Mouse (Mus musculus): ENCODE data around the gene Sh3bp2.

Gene Sh3bp2

GRCm38 (mm10) chr5:34525663-34526476 lies at the start of gene Sh3bp2:
TSS of gene Sh3bp2 (plus strand) at chr5:34525838.
- peak; percentile 97 for DNase-seq (ENCODE audit: low spot score in 2 of 2)

- DNase-seq (ENCODE audit: low spot score in 2 of 2): no peak
These were observed 44.7 kb upstream of the Sh3bp2 start for GRCm38 (mm10) chr5:34480926-34481325.

GRCm38 (mm10) chr5:34485731-34486130 lies 39.9 kb upstream of the Sh3bp2 start:
- DNase-seq (ENCODE audit: low spot score in 2 of 2): no peak

- DNase-seq (ENCODE audit: low spot score in 2 of 2): peak; percentile 16 to 49
These were observed 38.1 kb upstream of the Sh3bp2 start for GRCm38 (mm10) chr5:34487320-34488090.

GRCm38 (mm10) chr5:34488741-34489417 lies 36.8 kb upstream of the Sh3bp2 start:
- no peak for DNase-seq (ENCODE audit: low spot score in 2 of 2)

GRCm38 (mm10) chr5:34489418-34489787 lies 36.2 kb upstream of the Sh3bp2 start:
- no peak for DNase-seq (ENCODE audit: low spot score in 2 of 2)

GRCm38 (mm10) chr5:34496745-34497144 lies 28.9 kb upstream of the Sh3bp2 start:
- DNase-seq (ENCODE audit: low spot score in 2 of 2): no peak

- DNase-seq (ENCODE audit: low spot score in 2 of 2): no peak
These were observed 24.8 kb upstream of the Sh3bp2 start for GRCm38 (mm10) chr5:34500886-34501285.

- DNase-seq (ENCODE audit: low spot score in 2 of 2): no peak
These were observed 24.1 kb upstream of the Sh3bp2 start for GRCm38 (mm10) chr5:34501588-34501987.

- no peak for DNase-seq (ENCODE audit: low spot score in 2 of 2)
These were observed 23.2 kb upstream of the Sh3bp2 start for GRCm38 (mm10) chr5:34502411-34502810.

- no peak for DNase-seq (ENCODE audit: low spot score in 2 of 2)
These were observed 22.8 kb upstream of the Sh3bp2 start for GRCm38 (mm10) chr5:34502821-34503220.

GRCm38 (mm10) chr5:34512486-34512885 lies 13.2 kb upstream of the Sh3bp2 start:
- DNase-seq (ENCODE audit: low spot score in 2 of 2): no peak

- DNase-seq (ENCODE audit: low spot score in 2 of 2): peak; percentile 97
These were observed 12.0 kb upstream of the Sh3bp2 start, which contains the start of gene Tnip2 for GRCm38 (mm10) chr5:34513466-34514217. TSS of gene Tnip2 (minus strand) at chr5:34513991.

GRCm38 (mm10) chr5:34514218-34514566 lies 11.4 kb upstream of the Sh3bp2 start:
- DNase-seq (ENCODE audit: low spot score in 2 of 2): no peak

- DNase-seq (ENCODE audit: low spot score in 2 of 2): no peak
These were observed 10.5 kb upstream of the Sh3bp2 start for GRCm38 (mm10) chr5:34515096-34515495.

- peak; percentile 72 to 82 for DNase-seq (ENCODE audit: low spot score in 2 of 2)
These were observed 7.7 kb upstream of the Sh3bp2 start for GRCm38 (mm10) chr5:34517913-34518312.

- no peak for DNase-seq (ENCODE audit: low spot score in 2 of 2)
These were observed 6.2 kb upstream of the Sh3bp2 start for GRCm38 (mm10) chr5:34519389-34519910.

- DNase-seq (ENCODE audit: low spot score in 2 of 2): no peak
These were observed 5.0 kb upstream of the Sh3bp2 start for GRCm38 (mm10) chr5:34520458-34521209.

- DNase-seq (ENCODE audit: low spot score in 2 of 2): no peak
These were observed 4.3 kb upstream of the Sh3bp2 start for GRCm38 (mm10) chr5:34521337-34521736.

- DNase-seq (ENCODE audit: low spot score in 2 of 2): no peak
These were observed 1.6 kb upstream of the Sh3bp2 start for GRCm38 (mm10) chr5:34523958-34524485.

Data from urinary bladder, postnatal 36 days (tissue).